Mouse (Mus musculus): Measurements from ENCODE around the gene Tspan2.

Tspan2 gene

DNA sequence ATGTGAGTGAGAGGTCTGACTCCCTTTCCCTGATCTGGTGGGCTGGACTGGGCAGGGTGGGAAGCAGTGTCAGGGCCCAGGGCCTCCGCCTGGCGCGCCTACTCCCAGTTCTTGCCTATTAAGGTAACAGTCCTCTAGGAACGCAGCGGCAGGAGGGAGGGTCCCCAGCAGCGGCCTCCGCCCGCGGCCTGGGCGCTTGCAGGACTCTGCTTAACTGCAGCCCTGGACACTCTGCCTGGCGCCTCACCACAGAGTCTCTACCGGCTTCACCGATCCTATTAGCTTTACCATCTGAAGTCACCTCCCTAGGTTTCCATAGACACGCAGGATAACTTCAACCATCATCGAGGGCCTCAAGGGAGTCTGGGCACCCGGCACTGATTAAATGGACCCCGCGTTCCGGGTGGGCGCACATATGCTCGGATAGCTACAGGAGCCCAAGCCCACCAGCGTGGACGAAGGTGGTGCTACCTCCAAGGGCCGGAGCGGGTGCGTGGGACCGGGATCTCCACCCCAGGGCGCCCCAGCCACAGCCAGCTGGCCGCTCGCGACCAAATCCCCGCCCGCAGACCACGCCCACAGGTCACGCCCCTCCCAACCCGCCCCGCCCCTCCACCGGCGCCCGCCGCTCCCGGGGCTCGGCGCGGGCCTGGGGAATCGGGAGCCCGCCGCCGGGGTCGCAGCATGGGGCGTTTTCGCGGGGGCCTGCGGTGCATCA, at the start of gene Tspan2:
Tspan2 (plus strand) TSS at position 217 of the 718 bp plus-strand sequence.
- DNase-seq, result peak; percentile 80

DNA sequence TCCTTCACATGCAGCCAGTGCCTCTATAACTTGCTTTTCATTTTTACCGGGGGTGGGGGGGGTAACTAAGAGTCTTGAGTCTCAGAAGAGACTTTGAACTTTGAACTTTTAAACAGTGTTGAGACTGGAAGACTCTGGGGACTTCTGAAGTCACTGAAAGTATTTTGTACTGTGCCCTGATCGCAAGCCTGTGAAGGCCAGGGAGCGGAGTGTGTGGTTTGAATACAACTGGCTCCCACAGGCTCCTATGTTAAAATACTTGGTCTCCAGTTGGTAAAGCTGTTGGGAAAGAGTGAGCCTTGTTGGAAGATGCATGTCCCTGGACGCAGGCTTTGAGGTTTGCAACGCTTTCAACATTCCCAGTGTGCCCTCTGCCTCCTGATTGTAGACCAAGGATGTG, 47.5 kb upstream of the Tspan2 start:
- no peak for DNase-seq

DNA sequence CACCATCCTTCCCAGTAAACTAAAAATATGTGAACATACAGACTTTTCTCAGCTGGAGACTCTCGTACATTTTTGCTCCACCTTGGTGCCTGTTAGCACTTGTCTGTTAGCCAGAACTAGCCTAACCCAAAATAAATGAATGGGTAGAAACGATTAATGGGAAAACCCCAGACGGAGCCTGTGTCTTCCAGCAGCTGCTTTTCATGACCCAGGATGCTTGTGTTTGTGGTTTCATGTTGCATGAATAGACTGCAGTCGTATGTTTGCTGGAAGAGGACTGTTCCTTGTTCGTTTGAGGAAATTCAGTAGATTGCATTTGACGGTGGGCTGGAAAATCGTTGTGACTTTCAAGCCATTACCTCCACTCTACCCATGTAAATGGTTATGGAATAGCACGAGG, 46.5 kb upstream of the Tspan2 start:
- DNase-seq, result no peak

DNA sequence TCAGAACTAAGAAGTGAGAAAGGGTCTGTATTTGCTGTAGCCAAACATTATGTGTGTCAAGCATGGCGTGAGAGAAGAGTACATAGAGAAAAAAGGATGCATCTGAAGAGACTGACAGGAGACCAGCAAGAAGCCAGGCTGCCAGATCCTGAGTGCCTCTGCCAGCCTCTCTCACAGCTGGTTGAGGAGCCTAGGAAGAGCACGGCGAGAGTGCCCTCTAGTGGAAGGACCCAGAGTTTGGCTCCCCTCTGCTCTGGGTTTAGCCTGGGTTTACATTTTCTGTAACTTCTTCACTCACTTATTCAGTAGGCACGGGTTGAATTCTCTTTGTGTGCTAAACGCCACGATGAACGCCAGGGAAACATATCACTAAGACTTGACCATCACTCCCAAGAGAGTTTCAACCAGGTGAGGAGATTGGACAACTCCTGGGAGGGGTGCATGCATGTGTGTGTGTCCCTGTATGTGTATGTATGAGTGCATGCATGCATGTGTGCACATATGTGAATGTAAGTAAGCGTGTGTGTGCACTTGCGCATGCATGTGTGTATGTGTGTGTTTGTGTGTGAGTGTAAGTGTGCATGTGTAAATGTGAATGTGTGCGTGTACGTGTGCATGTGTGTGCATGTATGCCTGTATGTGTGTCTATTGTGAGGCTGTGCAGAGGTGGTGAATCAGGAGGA, 42.4 kb upstream of the Tspan2 start:
- peak; percentile 42 for DNase-seq

- no peak for DNase-seq
Measured at GRCm38 (mm10) chr3:102692758-102693325, 41.5 kb upstream of the Tspan2 start.

DNA sequence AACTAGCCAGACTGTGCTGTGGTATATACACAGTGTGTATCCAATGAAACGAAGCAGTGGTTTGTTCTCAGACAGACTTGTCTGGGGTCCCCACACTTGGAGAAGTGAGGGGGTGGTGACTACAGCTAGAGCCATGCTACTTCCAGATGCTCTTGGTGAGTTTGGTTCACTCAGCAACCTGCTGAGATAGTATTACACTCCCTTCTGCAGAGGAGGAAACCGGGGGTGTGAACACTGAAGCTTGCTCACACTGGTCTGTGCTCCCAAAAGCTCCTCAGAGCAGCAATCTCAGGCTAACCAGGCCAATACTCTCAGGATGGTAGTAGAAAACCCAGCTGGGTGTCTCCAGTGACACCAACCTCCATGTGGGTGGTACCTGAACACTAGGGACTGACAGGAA, 36.2 kb upstream of the Tspan2 start:
- DNase-seq, result no peak

- no peak for DNase-seq
Measured at GRCm38 (mm10) chr3:102701303-102701702, 33.0 kb upstream of the Tspan2 start.

DNA sequence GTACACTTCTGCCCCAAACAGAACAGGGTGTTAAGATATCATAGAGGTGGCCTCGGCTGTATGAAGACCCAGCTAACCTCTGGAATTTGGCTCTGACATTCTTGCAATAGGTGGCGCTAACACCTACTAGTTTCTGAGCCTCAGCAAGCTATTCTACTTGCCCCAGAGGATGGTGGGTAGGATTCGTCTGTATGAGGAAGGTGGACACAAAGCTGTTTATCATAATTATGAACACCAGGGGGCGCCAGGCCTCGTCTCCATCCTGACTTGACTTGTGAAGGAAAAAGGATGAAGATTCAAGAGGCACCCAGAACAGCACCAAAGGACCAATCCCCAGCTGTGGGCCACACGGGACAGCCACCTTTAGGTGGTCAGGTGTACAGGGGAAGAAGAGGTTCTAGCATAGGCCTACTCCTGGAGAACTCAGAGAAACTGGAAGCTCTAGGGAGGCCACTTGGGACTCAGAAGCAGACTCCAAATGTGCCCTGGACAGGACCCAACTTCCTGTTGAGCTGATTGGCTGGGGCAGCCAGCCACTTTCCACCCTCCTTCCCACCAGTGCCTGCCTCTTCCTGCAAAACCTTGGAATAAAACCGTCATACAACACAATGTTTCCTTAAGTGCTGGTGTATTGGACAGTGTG, 32.3 kb upstream of the Tspan2 start:
- DNase-seq, result peak; percentile 88

- no peak for DNase-seq
Measured at GRCm38 (mm10) chr3:102704001-102704401, 30.3 kb upstream of the Tspan2 start.

- DNase-seq, result no peak
Measured at GRCm38 (mm10) chr3:102708599-102708998, 25.7 kb upstream of the Tspan2 start.

GRCm38 (mm10) chr3:102715066-102715584, 19.2 kb upstream of the Tspan2 start:
- DNase-seq, result peak; percentile 92

- DNase-seq, result no peak
Measured at GRCm38 (mm10) chr3:102715839-102716238, 18.5 kb upstream of the Tspan2 start.

DNA sequence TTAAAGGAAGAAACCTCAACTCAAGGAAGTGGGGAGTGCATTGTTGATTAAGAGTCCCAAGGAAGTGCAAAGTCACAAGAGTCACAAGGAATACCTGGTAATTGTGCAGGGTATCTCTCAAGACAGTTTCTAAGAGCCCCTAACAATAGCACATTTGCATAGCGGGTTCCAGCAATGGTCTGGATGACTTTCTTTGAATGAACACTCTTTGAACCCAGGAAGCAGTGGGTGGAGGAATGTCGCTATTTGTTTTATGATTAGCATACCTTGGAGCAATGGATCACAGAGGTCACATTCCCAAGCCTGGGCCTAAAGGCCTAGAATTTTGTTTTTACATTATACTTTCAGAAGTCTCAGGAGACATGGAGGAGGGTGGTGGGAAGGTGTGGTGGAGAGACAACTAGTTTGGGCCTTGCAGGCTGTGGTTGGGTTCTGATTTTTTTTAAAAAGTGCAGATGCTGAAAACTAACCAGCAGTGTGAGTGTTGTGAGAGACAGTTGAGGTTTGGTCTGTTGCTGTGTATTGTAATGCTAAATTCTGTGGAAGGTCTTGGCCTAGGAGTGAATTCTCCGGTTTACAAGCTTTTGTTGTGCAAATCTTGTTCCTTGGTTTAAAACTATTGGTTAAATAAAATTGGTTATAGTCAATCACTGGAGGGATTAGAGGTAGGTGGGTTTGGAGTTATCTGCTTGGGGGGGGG, 16.6 kb upstream of the Tspan2 start:
- DNase-seq, result no peak

- DNase-seq, result peak; percentile 43
Measured at GRCm38 (mm10) chr3:102723154-102723553, 11.2 kb upstream of the Tspan2 start.

DNA sequence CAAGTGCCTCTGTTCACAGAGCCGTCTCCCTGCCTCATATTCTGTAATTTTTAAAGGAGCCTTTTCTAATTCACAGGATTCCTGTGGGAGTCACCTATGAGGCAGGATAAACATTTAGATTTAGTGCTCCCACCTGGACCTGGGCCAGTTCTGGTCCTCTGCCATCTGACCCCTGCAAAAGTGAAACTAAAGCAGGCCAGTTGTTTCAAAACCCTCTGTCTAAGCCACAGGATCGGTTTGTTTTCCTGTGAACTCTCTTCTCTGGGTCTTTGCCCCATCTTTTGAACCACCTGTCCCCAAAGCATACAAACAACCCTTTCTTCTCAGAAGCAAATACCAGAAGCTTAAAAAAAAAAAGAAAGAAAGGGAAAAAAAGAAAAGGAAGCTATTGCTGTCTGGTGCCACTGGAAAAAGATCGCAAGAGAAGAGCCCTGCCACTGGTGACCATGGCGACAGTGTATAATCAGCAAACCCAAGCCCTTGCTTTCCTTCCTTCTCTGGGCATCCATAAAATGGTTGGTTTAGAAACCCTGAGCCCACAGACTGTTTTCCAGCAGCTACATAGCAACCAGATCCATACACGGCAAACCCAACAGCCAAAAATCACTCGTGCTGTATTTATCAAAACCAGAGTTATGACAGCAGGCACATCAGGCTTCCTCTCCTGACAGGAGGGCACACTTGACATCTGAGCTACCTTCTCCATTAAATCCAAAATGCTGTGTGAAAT, 10.3 kb upstream of the Tspan2 start:
- DNase-seq, result no peak

- peak; percentile 39 for DNase-seq
Measured at GRCm38 (mm10) chr3:102724798-102725459, 9.4 kb upstream of the Tspan2 start.

DNA sequence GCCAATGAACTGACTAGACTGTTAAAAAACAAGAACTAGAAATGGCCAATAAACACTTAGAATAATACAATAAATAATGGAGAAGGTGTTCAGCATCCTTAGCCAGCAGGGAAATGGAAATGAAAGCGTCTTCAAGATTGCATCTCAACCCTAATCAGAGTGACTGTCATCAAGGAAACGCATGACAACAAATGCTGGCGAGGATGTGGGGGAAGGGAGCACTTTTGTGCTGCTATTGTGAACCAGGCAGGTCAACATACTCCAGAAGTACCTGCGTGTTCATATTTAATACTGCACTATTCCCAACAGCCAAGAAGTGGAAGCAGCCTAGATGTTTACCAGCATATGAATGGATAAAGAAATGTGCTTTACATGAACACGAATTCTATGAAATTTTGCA, 4.9 kb upstream of the Tspan2 start:
- peak; percentile 42 for DNase-seq

GRCm38 (mm10) chr3:102731112-102731511, 3.2 kb upstream of the Tspan2 start:
- DNase-seq, result no peak

GRCm38 (mm10) chr3:102732619-102733018, 1.7 kb upstream of the Tspan2 start:
- DNase-seq, result no peak

- DNase-seq, result no peak
Measured at GRCm38 (mm10) chr3:102733050-102733449, 1.3 kb upstream of the Tspan2 start.

DNA sequence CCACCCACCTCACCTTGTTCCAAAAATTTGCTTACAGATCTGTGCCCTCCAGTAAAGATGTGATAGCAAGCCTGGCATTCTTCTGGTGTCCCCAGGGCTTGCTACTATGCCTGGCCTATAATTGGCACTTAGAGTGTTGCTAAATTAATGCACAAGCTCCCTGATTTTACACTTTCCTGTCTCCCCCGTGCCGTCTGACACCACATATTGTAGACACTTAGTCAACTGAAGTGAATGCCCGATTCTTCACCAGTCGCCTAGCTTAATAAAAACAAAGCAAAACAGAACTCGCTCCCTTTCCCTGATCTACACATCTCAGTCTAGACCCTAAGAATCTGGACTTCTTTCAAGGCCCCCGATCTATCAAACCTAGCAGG, 405 bp upstream of the Tspan2 start:
- no peak for DNase-seq

All from thymus, postnatal 14 days (tissue).